Mouse (Mus musculus) cerebellum, adult 8-10 months (tissue): Measurements from ENCODE around the gene Nedd4.

Source experiments
- DNase-seq: peaks from one replicate; pipeline ENCODE4 v3.0.0; 2022

The Nedd4 gene

GRCm38 (mm10) chr9:72733966-72734365 is 71.8 kb downstream of the Nedd4 start:
- DNase-seq = peak; percentile 58

- DNase-seq = no peak
These were observed 73.8 kb downstream of the Nedd4 start for GRCm38 (mm10) chr9:72735822-72736410.

- DNase-seq = no peak
These were observed 79.1 kb downstream of the Nedd4 start for GRCm38 (mm10) chr9:72741206-72741605.

- DNase-seq = no peak
These were observed 84.1 kb downstream of the Nedd4 start for GRCm38 (mm10) chr9:72746278-72746677.

- no peak for DNase-seq
These were observed 88.1 kb downstream of the Nedd4 start for GRCm38 (mm10) chr9:72750272-72750671.

- no peak for DNase-seq
These were observed 90.5 kb downstream of the Nedd4 start for GRCm38 (mm10) chr9:72752656-72753055.

- peak; percentile 28 for DNase-seq
These were observed 91.6 kb downstream of the Nedd4 start for GRCm38 (mm10) chr9:72753741-72754140.

GRCm38 (mm10) chr9:72757143-72757542 is 95.0 kb downstream of the Nedd4 start:
- DNase-seq = no peak

GRCm38 (mm10) chr9:72758705-72759131 is 96.6 kb downstream of the Nedd4 start:
- no peak for DNase-seq

GRCm38 (mm10) chr9:72763050-72763718 is 101.0 kb downstream of the Nedd4 start:
- DNase-seq = no peak

GRCm38 (mm10) chr9:72766789-72767349 is 104.7 kb downstream of the Nedd4 start:
- DNase-seq = peak; percentile 51

- DNase-seq = no peak
These were observed 112.9 kb downstream of the Nedd4 start for GRCm38 (mm10) chr9:72775022-72775421.

GRCm38 (mm10) chr9:72779004-72779403 is 116.9 kb downstream of the Nedd4 start:
- DNase-seq = no peak

GRCm38 (mm10) chr9:72779733-72780132 is 117.6 kb downstream of the Nedd4 start:
- DNase-seq = no peak

GRCm38 (mm10) chr9:72780694-72781093 is 118.5 kb downstream of the Nedd4 start:
- DNase-seq = no peak

GRCm38 (mm10) chr9:72781466-72781865 is 119.3 kb downstream of the Nedd4 start:
- no peak for DNase-seq

GRCm38 (mm10) chr9:72782121-72782520 is 120.0 kb downstream of the Nedd4 start:
- no peak for DNase-seq

GRCm38 (mm10) chr9:72787732-72788131 is 125.6 kb downstream of the Nedd4 start:
- no peak for DNase-seq

- DNase-seq = no peak
These were observed 128.5 kb downstream of the Nedd4 start for GRCm38 (mm10) chr9:72790530-72791212.

GRCm38 (mm10) chr9:72791213-72791582 is 129.1 kb downstream of the Nedd4 start:
- no peak for DNase-seq

GRCm38 (mm10) chr9:72791681-72792080 is 129.5 kb downstream of the Nedd4 start:
- DNase-seq = no peak

- DNase-seq = no peak
These were observed 133.1 kb downstream of the Nedd4 start for GRCm38 (mm10) chr9:72795243-72795642.

- no peak for DNase-seq
These were observed 135.0 kb downstream of the Nedd4 start for GRCm38 (mm10) chr9:72797136-72797621.
